Mouse (Mus musculus) stomach, embryonic 14.5 days (tissue): ENCODE data around the gene Nrcam. TPM values are rescaled to one million over a fixed set of nuclear protein-coding genes. Genes with fewer than 3 reads are reported as not detected.

Experiments
- ATAC-seq: fragments of 200-750 bp; cut with Nextera tagmentation; 2 replicates; pipeline ENCODE4 v1.8.0; 2017; ENCODE audit warnings: low read depth, moderate TSS enrichment; ENCODE audit not compliant: insufficient number of reproducible peaks, insufficient read depth, low FRiP score
- H3K27ac ChIP-seq: fragments of 300-500 bp; sonication (generic); 2 replicates; pipeline ENCODE4 v1.5.1; 2014; ENCODE audit warnings: mild to moderate bottlenecking, low read length, moderate library complexity, mixed read lengths
- H3K27me3 ChIP-seq: fragments of 300-500 bp; sonication (generic); 2 replicates; pipeline ENCODE4 v1.6.1; 2014; ENCODE audit warnings: low read length, control low read depth, mixed read lengths; ENCODE audit not compliant: control insufficient read depth, insufficient read depth
- H3K36me3 ChIP-seq: fragments of 300-500 bp; sonication (generic); 2 replicates; pipeline ENCODE4 v1.6.1; 2014; ENCODE audit warnings: mild to moderate bottlenecking, control low read depth, low read length, moderate library complexity, mixed read lengths; ENCODE audit not compliant: control insufficient read depth, insufficient read depth
- H3K4me1 ChIP-seq: fragments of 300-500 bp; sonication (generic); 2 replicates; pipeline ENCODE4 v1.6.1; 2014; ENCODE audit warnings: low read length, control low read depth, mixed read lengths; ENCODE audit not compliant: control insufficient read depth, insufficient read depth
- H3K4me2 ChIP-seq: fragments of 300-500 bp; sonication (generic); replicated peaks from 2 replicates; pipeline ENCODE4 v1.6.1; 2014; ENCODE audit warnings: low read depth, low read length, control low read depth
- H3K4me3 ChIP-seq: fragments of 300-500 bp; sonication (generic); 2 replicates; pipeline ENCODE4 v1.5.1; 2014; ENCODE audit warnings: low read depth, low read length, control low read depth
- H3K9ac ChIP-seq: fragments of 300-500 bp; sonication (generic); replicated peaks from 2 replicates; pipeline ENCODE4 v1.6.1; 2014; ENCODE audit warnings: low read depth, mild to moderate bottlenecking, control low read depth, low read length, moderate library complexity, mixed read lengths
- H3K9me3 ChIP-seq: fragments of 300-500 bp; sonication (generic); 2 replicates; pipeline ENCODE4 v1.6.1; 2016; ENCODE audit warnings: low read depth, low read length, control low read depth; ENCODE audit not compliant: control insufficient read depth
- WGBS: fragments of 180-500 bp; shearing (Covaris S2); extraction: QIAGEN DNeasy Blood & Tissue Kit; methylation state at CpG from one replicate; pipeline ENCODE4 v1.1.7; 2014; 5-methylcytosine and 5-hydroxymethylcytosine counted together
- polyA plus RNA-seq: library from polyadenylated mRNA; unstranded; fragments of >200 nt; fragmentation: Nextera tagmentation; extraction: Ambion mirVana; gene quantifications from 2 replicates; pipeline ENCODE4 v1.2.1, GENCODE M21; 2014

Gene Nrcam
- polyA plus RNA-seq, 1 experiment from 2014 or later = 10.1 TPM

DNA sequence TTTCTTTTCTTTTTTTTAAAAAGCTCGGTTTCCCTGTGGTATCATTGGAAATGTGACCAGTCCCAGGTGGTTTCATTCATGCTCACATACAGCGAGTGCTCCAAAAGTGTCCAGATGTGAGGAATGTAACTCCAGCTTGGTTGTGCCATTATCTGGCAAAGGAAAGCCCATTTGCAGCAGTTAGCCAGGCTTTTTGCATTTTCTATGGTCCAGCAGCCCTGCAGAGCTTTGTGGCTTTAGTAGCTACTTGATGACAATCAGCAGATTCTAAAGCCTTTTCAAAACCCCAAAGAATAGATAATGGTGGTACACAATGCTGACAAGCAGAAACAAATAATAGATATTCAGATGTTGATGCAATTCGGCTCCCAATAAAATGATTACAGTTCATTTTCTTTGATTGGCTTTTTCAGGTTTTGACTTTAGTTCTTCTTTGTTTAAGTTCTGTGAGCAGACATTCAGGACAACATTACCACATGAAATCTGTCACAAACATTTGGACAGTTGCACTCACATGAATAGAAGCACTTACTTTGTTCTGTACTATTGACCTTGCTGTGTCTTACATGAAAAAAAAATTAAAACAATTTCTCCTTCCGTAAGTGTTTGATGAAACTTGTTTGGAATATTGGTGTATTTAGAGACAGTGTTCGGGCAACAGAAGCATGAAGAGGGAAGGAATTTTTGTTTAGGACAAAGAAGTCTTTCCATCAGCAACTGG is 164.2 kb downstream of the Nrcam start:
- Histone ChIP-seq H3K27me3 (no peaks in the 10 kb centered on the region), H3K27ac (no peak overlapping the region)
- no peak for ATAC-seq

GRCm38 (mm10) chr12:44497762-44498161 is 169.1 kb downstream of the Nrcam start:
- Histone ChIP-seq H3K9me3 (no peaks in the 10 kb centered on the region), H3K27ac (no peak overlapping the region), H3K36me3 (no peaks in the 10 kb centered on the region), H3K4me3 (no peak overlapping the region), H3K4me1 (no peaks in the 10 kb centered on the region), H3K9ac (no peak overlapping the region), H3K27me3 (no peaks in the 10 kb centered on the region), H3K4me2 (no peak overlapping the region)
- no peak for ATAC-seq
- WGBS = 78% methylated on average over 2 of the region's 2 CpGs

More for the DNA sequence above, 164.2 kb downstream of the Nrcam start:
- WGBS = 56% methylated on average over 5 of the region's 5 CpGs
- H3K36me3 ChIP-seq = no peaks in the 10 kb centered on the region
- H3K4me2 ChIP-seq = no peak overlapping the region
- H3K9me3 ChIP-seq = no peaks in the 10 kb centered on the region
- H3K4me3 ChIP-seq = no peak overlapping the region
- H3K4me1 ChIP-seq = no peaks in the 10 kb centered on the region
- no peak overlapping the region for H3K9ac ChIP-seq

- no peak overlapping the region for H3K4me3 ChIP-seq
- H3K27ac ChIP-seq = no peak overlapping the region
- H3K9me3 ChIP-seq = no peaks in the 10 kb centered on the region
- H3K4me1 ChIP-seq = no peaks in the 10 kb centered on the region
- no peak overlapping the region for H3K4me2 ChIP-seq
- no peaks in the 10 kb centered on the region for H3K27me3 ChIP-seq
- no peaks in the 10 kb centered on the region for H3K36me3 ChIP-seq
- no peak overlapping the region for H3K9ac ChIP-seq
- WGBS = 82% methylated on average over 5 of the region's 5 CpGs
- no peak for ATAC-seq
Measured at GRCm38 (mm10) chr12:44498872-44499271, 170.2 kb downstream of the Nrcam start.

DNA sequence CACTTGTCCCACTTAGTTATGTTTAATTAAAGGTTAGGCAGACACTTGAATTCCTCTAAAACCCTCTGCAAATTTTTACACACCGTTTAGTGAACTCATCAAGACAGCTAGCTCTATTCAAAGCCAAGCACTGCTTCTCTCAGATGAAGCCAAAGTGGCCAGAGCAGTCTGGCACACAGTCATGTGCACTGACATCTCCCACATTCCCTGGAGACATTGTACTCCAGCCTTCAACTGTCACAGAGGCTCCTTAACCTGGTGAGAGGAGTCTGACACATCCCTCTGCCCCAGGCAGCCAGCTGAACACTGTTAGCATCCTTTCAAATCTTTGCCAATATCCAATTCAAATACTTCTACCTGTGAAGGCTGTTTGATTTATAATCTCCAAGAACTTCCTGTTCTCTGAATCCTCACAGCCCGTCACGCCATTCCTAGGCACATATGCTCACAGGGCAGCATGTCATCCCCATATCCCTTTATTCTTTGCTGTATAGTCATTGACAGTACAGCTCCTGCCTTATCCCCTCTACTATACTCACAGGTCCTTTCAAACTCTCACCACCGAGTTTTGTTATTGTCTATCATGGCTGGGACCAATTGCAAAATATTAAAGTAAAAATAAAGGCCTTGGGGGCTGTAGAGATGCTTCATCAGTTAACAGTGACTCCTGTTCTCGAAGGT is 173.3 kb downstream of the Nrcam start:
- H3K4me1 ChIP-seq = no peaks in the 10 kb centered on the region
- H3K9me3 ChIP-seq = no peaks in the 10 kb centered on the region
- 71% methylated on average over 5 of the region's 5 CpGs for WGBS
- H3K27ac ChIP-seq = no peak overlapping the region
- no peaks in the 10 kb centered on the region for H3K27me3 ChIP-seq
- H3K4me2 ChIP-seq = no peak overlapping the region
- no peak overlapping the region for H3K9ac ChIP-seq
- ATAC-seq = no peak
- H3K4me3 ChIP-seq = no peak overlapping the region
- no peaks in the 10 kb centered on the region for H3K36me3 ChIP-seq

GRCm38 (mm10) chr12:44503737-44504136 is 175.1 kb downstream of the Nrcam start:
- no peak for ATAC-seq
- H3K36me3 ChIP-seq = no peaks in the 10 kb centered on the region
- no peaks in the 10 kb centered on the region for H3K27me3 ChIP-seq
- H3K27ac ChIP-seq = no peak overlapping the region
- H3K4me1 ChIP-seq = no peaks in the 10 kb centered on the region
- WGBS = 82% methylated on average over 4 of the region's 4 CpGs
- no peak overlapping the region for H3K9ac ChIP-seq
- no peak overlapping the region for H3K4me2 ChIP-seq
- H3K9me3 ChIP-seq = no peaks in the 10 kb centered on the region
- no peak overlapping the region for H3K4me3 ChIP-seq

DNA sequence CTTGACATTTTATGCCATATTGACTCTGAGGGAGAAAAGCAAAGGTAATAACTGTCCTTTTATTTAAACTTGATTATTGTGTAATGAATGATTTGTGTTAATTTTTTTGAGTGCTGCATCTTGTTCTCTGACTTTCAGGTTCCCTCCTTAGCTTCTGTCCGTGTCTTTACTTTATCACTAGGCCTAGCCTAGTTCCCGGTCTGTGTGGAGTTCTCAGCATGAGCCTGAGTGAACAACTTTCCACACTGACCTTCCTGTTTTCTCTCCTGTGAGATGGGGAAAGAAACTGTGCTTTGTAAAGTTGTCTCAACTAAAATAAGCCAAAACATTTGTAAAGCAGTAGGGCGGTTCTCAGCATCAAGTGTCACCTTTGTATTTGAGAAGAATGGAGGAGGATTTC is 179.9 kb downstream of the Nrcam start:
- 88% methylated on average over 3 of the region's 3 CpGs for WGBS
- Histone ChIP-seq H3K4me2 (no peak overlapping the region), H3K36me3 (no peaks in the 10 kb centered on the region), H3K9ac (no peak overlapping the region), H3K9me3 (no peaks in the 10 kb centered on the region), H3K4me1 (no peaks in the 10 kb centered on the region), H3K27me3 (no peaks in the 10 kb centered on the region), H3K4me3 (no peak overlapping the region), H3K27ac (no peak overlapping the region)
- no peak for ATAC-seq

DNA sequence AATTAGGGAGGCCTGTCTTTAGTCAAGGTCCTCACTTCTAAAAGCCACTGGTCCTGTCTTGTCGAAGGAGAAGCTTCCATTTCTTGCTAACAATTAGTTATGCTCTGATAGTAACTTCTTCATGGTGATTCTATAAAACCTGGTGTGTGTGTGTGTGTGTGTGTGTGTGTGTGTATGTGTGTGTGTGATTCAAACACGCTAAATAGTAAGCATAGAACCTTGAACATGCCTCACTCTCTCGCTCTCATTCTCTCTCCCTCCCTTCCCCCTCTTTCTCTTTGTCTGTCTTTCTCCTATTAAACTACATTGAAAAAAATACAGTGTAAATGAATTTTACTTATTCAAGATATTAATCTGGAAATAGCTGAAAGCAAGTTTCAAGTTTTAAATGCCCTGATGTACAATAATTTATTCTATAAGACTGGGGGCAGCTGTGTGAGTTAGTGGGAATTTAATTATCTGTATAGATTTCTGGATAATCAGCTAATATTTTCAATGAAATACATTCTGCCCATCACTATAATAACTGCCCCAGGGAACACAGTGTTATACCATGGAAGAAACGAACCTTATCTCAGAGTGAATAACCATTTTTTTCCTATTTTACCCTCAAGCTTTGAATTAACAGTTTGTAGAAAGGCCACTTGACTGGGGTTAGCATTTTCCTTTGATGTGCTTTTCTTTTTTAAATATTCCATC is 180.9 kb downstream of the Nrcam start:
- 72% methylated on average over 4 of the region's 4 CpGs for WGBS
- H3K4me1 ChIP-seq = no peaks in the 10 kb centered on the region
- H3K9ac ChIP-seq = no peak overlapping the region
- H3K36me3 ChIP-seq = no peaks in the 10 kb centered on the region
- H3K4me3 ChIP-seq = no peak overlapping the region
- H3K4me2 ChIP-seq = no peak overlapping the region
- ATAC-seq = no peak
- no peaks in the 10 kb centered on the region for H3K9me3 ChIP-seq
- no peaks in the 10 kb centered on the region for H3K27me3 ChIP-seq
- H3K27ac ChIP-seq = no peak overlapping the region

DNA sequence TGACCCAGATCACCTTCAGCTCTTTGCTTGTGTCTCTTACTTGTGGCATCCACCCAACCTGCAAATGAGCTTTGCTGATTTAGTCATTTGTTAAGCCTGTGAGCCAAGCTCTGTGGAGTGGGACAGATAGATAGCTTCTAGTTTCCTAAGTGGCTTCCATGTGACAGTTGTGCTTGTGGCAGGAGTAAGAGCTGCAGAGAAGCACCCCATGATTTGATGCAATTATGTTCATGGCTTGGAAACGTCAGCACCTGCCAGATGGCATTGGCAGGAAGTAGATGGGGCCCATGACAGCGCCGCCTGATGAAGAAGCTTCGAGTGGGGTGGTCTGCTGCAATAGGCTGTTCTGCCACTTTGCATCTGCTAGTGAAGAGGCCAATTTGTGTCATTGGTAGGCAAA is 186.4 kb downstream of the Nrcam start:
- 79% methylated on average over 4 of the region's 4 CpGs for WGBS
- Histone ChIP-seq H3K27me3 (no peaks in the 10 kb centered on the region), H3K4me1 (no peaks in the 10 kb centered on the region), H3K9ac (no peak overlapping the region), H3K9me3 (no peaks in the 10 kb centered on the region), H3K36me3 (no peaks in the 10 kb centered on the region), H3K27ac (no peak overlapping the region), H3K4me3 (no peak overlapping the region), H3K4me2 (no peak overlapping the region)
- no peak for ATAC-seq
